In the genomic region with DNA sequence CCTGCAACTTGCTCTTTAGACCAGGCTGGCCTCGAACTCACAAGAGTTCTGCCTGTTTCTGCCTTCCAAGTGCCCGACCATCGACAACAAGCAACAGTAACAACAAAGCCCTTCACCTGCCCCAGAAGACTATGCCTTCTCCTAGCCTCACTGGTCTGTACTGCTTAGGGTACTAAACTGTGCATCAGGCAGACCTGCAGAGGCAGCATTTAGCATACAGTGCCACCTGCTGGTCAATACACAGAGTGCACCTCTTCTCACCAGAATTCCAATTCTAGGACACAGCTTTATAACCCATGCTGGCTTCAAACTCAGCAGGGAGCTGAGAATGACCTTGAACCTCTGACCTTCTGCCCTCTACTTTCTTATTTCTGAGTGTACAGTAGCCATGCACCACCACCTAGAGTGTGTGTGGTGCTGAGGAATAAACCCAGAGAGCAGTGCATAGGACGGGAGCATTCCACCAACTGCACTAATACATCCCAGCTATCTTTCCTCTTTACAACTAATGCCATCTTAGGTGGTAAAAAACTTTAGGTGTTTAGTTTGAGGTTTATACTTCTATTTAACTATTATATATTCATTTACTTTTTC, we compare ENCODE assay signal across 8 mouse cellular contexts. TPM values are rescaled to one million over a fixed set of nuclear protein-coding genes. Genes with fewer than 3 reads are reported as not detected.
DNase-seq lines count a peak whose midpoint lies in the region; ATAC-seq lines count a peak whose summit lies in the region.

No protein-coding gene starts in this region.

- DNase-seq in gastrocnemius, adult 18-20 months (ENCODE audit: low spot score), result peak; percentile 71
- no peak for DNase-seq in gastrocnemius, postnatal 25 days
- DNase-seq in cerebellum, adult 9-10 months, result peak; percentile 80
- peak; percentile 59 for DNase-seq in left cerebral cortex, adult 11 months (ENCODE audit: low spot score)
- DNase-seq in lung, postnatal 14 days, result peak; percentile 66
- DNase-seq in right cerebral cortex, adult 18-20 months, result peak; percentile 67

- H3K4me3 ChIP-seq in hindbrain, embryonic 16.5 days (ENCODE audit: low read length), result no peak overlapping the region

- H3K36me3 ChIP-seq in hindbrain, embryonic 16.5 days (ENCODE audit: control insufficient read depth, insufficient read depth, low read length), result peaks cover 30% of the 10 kb centered on the region

- no peak overlapping the region for H3K9ac ChIP-seq in hindbrain, embryonic 16.5 days (ENCODE audit: low read depth, low read length)

- H3K27me3 ChIP-seq in hindbrain, embryonic 16.5 days (replicated peaks; ENCODE audit: control insufficient read depth, insufficient read depth, low read length), result no peaks in the 10 kb centered on the region

- WGBS in hindbrain, embryonic 16.5 days, result 77% methylated on average over 4 of the region's 4 CpGs

- no peak overlapping the region for H3K4me2 ChIP-seq in hindbrain, embryonic 16.5 days (ENCODE audit: low read length)

- no peaks in the 10 kb centered on the region for H3K9me3 ChIP-seq in hindbrain, embryonic 16.5 days (ENCODE audit: control insufficient read depth, low read length)

- no peak overlapping the region for H3K27ac ChIP-seq in hindbrain, embryonic 16.5 days (ENCODE audit: low read depth, low read length)

- H3K4me1 ChIP-seq in hindbrain, embryonic 16.5 days (ENCODE audit: control insufficient read depth, insufficient read depth, low read depth, low read length), result no peaks in the 10 kb centered on the region

- ATAC-seq in frontal cortex, adult (ENCODE audit: low TSS enrichment), result peak; percentile 94
- peak; percentile 92 for ATAC-seq in hindbrain, embryonic 16.5 days

RNA-seq across cellular contexts. Expression of gene Timmdc1, which starts 16.3 kb away (rescaled TPM):
- 10 to 100 TPM; 45.9 to 46.2 TPM for total RNA-seq in gastrocnemius, adult 18-20 months (2021)
- 10 to 100 TPM; 48.4 to 52.2 TPM for total RNA-seq in gastrocnemius, postnatal 25 days (2021)
- 28.0 and 32.8 TPM in 2 replicates for polyA plus RNA-seq in hindbrain, embryonic 16.5 days (2015; fragmentation: Nextera tagmentation; extraction: Ambion mirVana)

RNA-seq across cellular contexts. Expression of gene Poglut1, which starts 43.9 kb away (rescaled TPM):
- total RNA-seq in gastrocnemius, adult 18-20 months (2021), result 1 to 10 TPM; 7.5 to 9.4 TPM
- total RNA-seq in gastrocnemius, postnatal 25 days (2021), result 1 to 10 TPM; 6.2 to 8.1 TPM
- 50.1 and 55.8 TPM in 2 replicates for polyA plus RNA-seq in hindbrain, embryonic 16.5 days (2015; fragmentation: Nextera tagmentation; extraction: Ambion mirVana)

RNA-seq across cellular contexts. Expression of gene Cd80, which starts 50.8 kb away (rescaled TPM):
- under 1 TPM in 1 of 2 experiments, not detected in 1; 0.19 TPM for total RNA-seq in gastrocnemius, adult 18-20 months (2021)
- total RNA-seq in gastrocnemius, postnatal 25 days (2021), result under 1 TPM; 0.15 to 0.38 TPM
- polyA plus RNA-seq in hindbrain, embryonic 16.5 days (2015; fragmentation: Nextera tagmentation; extraction: Ambion mirVana), result 0.30 and 0.60 TPM in 2 replicates

RNA-seq across cellular contexts. Expression of gene Tmem39a, which starts 52.4 kb away (rescaled TPM):
- 10 to 100 TPM; 13.4 to 16.7 TPM for total RNA-seq in gastrocnemius, adult 18-20 months (2021)
- 10 to 100 TPM; 17.1 to 18.8 TPM for total RNA-seq in gastrocnemius, postnatal 25 days (2021)
- 32.0 and 37.0 TPM in 2 replicates for polyA plus RNA-seq in hindbrain, embryonic 16.5 days (2015; fragmentation: Nextera tagmentation; extraction: Ambion mirVana)

RNA-seq across cellular contexts. Expression of gene Adprh, which starts 53.6 kb away (rescaled TPM):
- total RNA-seq in gastrocnemius, adult 18-20 months (2021), result 10 to 100 TPM; 16.4 to 18.1 TPM
- 10 to 100 TPM; 16.9 to 19.6 TPM for total RNA-seq in gastrocnemius, postnatal 25 days (2021)
- 159 and 165 TPM in 2 replicates for polyA plus RNA-seq in hindbrain, embryonic 16.5 days (2015; fragmentation: Nextera tagmentation; extraction: Ambion mirVana)
